Mouse (Mus musculus) central nervous system, embryonic 11.5 days (tissue): ENCODE results near the gene Akr1c19. TPM values are rescaled to one million over a fixed set of nuclear protein-coding genes. Genes with fewer than 3 reads are reported as not detected.

Experiments used
- polyA plus RNA-seq: library from polyadenylated mRNA; depleted of rRNA; stranded (reverse); fragments of >200 nt; gene quantifications from 2 replicates; pipeline ENCODE4 v1.2.3, GENCODE M21; 2012; rRNA removed

The Akr1c19 gene
- polyA plus RNA-seq, result 1.5 and 2.0 TPM in 2 replicates

DNA sequence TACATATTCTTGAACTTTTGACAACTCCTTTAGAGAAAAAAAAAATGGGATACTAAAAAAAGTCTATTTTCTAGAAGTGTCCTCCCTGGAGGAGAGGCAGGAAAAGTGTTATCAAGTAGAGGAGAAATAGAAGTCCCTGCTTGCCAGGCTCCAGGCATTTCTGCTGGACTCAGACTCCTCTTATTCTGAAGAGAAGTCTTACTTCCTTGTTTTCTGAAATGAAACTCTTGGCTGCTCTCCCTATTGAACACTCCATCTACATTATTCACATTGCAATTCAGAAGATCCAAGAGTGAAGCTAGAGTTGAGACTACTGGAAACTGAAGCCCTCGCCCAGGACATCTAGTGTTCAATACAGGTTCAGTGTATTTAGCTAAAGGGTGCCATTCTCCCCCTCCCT lies at the start of gene Akr1c19:
Gene Akr1c19 (plus strand): TSS at position 260 of the 400 bp plus-strand sequence.

GRCm38 (mm10) chr13:4190904-4191303 lies 37.6 kb upstream of the Akr1c19 start, which contains the start of gene Akr1c13:
Gene Akr1c13, plus strand, starts transcription at chr13:4191150.

DNA sequence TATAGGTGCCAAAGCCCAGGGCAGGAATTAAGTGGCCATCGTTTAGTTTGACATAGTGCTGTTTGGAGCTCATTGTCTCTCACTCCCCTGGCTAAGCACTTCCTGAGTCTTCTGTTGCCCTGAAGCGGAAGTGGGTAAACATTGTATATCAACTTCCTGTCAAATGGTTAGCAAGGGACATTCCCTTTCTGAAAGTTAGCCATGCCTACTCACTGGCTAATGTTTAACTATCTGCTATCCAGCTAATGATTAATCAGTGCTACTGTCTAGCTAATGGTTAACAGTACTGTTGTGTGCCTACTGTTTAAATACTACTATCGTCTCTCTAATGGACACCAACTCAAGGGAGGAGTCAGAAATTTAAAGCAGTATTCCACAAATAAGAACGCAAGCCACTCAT lies 50.8 kb downstream of the Akr1c19 start, which contains the start of gene Akr1c12:
Gene Akr1c12 (minus strand): TSS at position 150 of the 400 bp plus-strand sequence.

Other genes with a start within 250 kb of the Akr1c19 start
- gene Akr1c14, start 179.7 kb upstream of the Akr1c19 start, polyA plus RNA-seq, result 0.10 and 0.31 TPM in 2 replicates
- gene Akr1c18, start 78.0 kb upstream of the Akr1c19 start, polyA plus RNA-seq, result not detected in 2 replicates
- gene Akr1c13, start 37.5 kb upstream of the Akr1c19 start, polyA plus RNA-seq, result 1.2 and 1.4 TPM in 2 replicates
- 0.53 and 1.0 TPM in 2 replicates for gene Akr1c12, start 50.7 kb downstream of the Akr1c19 start, polyA plus RNA-seq
- gene Akr1c6, start 205.6 kb downstream of the Akr1c19 start, polyA plus RNA-seq, result not detected in 2 replicates